13 mouse cellular contexts compared by ENCODE assay signal in the genomic region with DNA sequence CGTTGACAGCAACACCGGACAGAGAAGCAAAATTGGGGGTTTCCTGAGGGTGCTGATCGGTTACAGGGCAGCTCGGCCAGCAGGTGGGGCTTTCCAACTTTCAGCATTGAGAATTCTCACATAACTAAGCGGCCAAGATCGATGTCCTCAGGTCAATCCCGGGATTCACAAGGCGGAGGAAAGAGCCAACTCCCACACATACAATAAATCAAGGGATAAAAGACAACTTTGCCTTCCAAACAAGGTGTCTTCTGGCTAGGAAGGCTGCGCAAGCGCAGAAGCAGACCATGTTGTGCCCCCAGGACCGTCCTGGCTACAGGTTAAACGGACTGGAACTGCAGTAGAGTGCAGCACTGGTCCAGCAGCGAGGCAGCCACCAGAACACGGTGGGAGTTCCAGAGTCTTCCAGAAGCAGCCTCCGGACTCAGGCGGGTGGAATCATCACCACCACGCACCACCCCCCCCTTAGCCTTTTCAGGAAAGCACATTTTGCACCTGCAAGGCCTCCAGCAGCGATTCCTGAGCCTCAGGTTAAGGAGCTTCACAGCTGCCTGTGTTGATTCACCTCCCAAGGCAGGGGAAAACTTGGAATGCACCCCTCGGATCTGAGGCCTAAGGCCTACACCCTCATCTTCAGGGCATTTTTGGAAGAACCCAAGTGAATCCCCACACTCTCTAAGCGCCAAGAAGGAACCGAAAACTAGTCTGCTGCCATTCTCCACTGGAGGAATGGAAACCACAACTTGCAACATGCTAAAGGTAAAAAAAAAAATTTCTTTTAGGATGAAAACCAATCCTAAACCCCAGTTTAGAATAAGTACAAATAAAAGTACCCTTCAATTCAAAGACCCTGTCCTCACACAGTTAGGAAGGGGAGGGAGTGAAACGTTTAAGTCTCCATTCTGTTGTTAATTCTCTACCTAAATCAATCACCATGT. TPM values are rescaled to one million over a fixed set of nuclear protein-coding genes. Genes with fewer than 3 reads are reported as not detected.
DNase-seq lines count a peak whose midpoint lies in the region; ATAC-seq and TF ChIP-seq lines count a peak whose summit lies in the region.
"Had no signal": no experiment of that assay in that cellular context is flagged by ENCODE, and none has a peak within 500 bp of the region (broad histone marks: within the 10 kb centered on the region; RNA-seq: fewer than 3 reads in every experiment).

No protein-coding gene starts in this region.

- no peak overlapping the region for H3K4me2 ChIP-seq in stomach, postnatal 0 days (replicated peaks; ENCODE audit: low read depth)
- H3K4me2 ChIP-seq: embryonic facial prominence, embryonic 13.5 days had no signal

- WGBS in stomach, postnatal 0 days: 53% methylated on average over 22 of the region's 22 CpGs

- TF ChIP-seq EP300 in stomach, postnatal 0 days (optimal IDR thresholded peaks at IDR 0.05): no peak

- peaks cover 2% of the 10 kb centered on the region for H3K36me3 ChIP-seq in testis, adult 2 months (ENCODE audit: control insufficient read depth, insufficient read depth, low read length)
- H3K36me3 ChIP-seq in stomach, postnatal 0 days (ENCODE audit: control insufficient read depth, insufficient read depth, low read length): peaks cover 5% of the 10 kb centered on the region; the same call in 1 of the 2 replicates

- H3K4me3 ChIP-seq in testis, adult 2 months (ENCODE audit: control insufficient read depth, low read depth, low read length): peak overlapping the region; percentile 12
- no peak overlapping the region for H3K4me3 ChIP-seq in stomach, postnatal 0 days (ENCODE audit: low read depth, low read length)
- H3K4me3 ChIP-seq: embryonic facial prominence, embryonic 13.5 days had no signal

- TF ChIP-seq POLR2A in testis, adult 2 months (IDR thresholded peaks at IDR 0.05; ENCODE audit: control insufficient read depth, low read depth, low read length): no peak

- H3K9ac ChIP-seq in stomach, postnatal 0 days (ENCODE audit: low read length): no peak overlapping the region
- H3K9ac ChIP-seq: embryonic facial prominence, embryonic 13.5 days; liver, embryonic 14.5 days had no signal

- H3K27me3 ChIP-seq in testis, adult 2 months (ENCODE audit: control insufficient read depth, insufficient read depth, low read length): no peaks in the 10 kb centered on the region
- no peaks in the 10 kb centered on the region for H3K27me3 ChIP-seq in stomach, postnatal 0 days (ENCODE audit: control insufficient read depth, insufficient read depth, low read length)
- H3K27me3 ChIP-seq: embryonic facial prominence, embryonic 13.5 days had no signal

- intact Hi-C loops in heart, postnatal 10 days (cut with DNase I): loop anchor here (5.0 kb wide), 1 partner anchor 165 kb away; no protein-coding TSS in a partner anchor

- H3K4me1 ChIP-seq in testis, adult 2 months (ENCODE audit: control insufficient read depth, insufficient read depth, low read length): peaks cover 14% of the 10 kb centered on the region
- H3K4me1 ChIP-seq in stomach, postnatal 0 days (replicated peaks; ENCODE audit: control insufficient read depth, insufficient read depth): no peaks in the 10 kb centered on the region
- H3K4me1 ChIP-seq: embryonic facial prominence, embryonic 13.5 days had no signal

- no peak for ATAC-seq in stomach, postnatal 0 days (ENCODE audit: low FRiP score, low TSS enrichment)
- ATAC-seq: hindbrain, embryonic 16.5 days had no signal

- peak overlapping the region; percentile 40; the same call in 1 of the 2 replicates for H3K27ac ChIP-seq in testis, adult 2 months (ENCODE audit: control insufficient read depth, insufficient read depth, low read depth, low read length)
- H3K27ac ChIP-seq in stomach, postnatal 0 days (replicated peaks): no peak overlapping the region
- H3K27ac ChIP-seq: embryonic facial prominence, embryonic 13.5 days; liver, embryonic 14.5 days had no signal

- H3K9me3 ChIP-seq in stomach, postnatal 0 days (ENCODE audit: control insufficient read depth, low read length): no peaks in the 10 kb centered on the region
- H3K9me3 ChIP-seq: embryonic facial prominence, embryonic 13.5 days had no signal

- peak; percentile 32 for DNase-seq in embryo, embryonic 10 days (ENCODE audit: low spot score)
- no peak for DNase-seq in embryo, embryonic 9.5 days (ENCODE audit: extremely low spot score)
- DNase-seq in testis, postnatal 10 days (ENCODE audit: low spot score): no peak
- peak; percentile 46 for DNase-seq in kidney, adult 18-20 months
- peak; percentile 39 for DNase-seq in stomach, postnatal 0 days (ENCODE audit: low spot score)
- DNase-seq in urinary bladder, postnatal 25 days (ENCODE audit: low spot score): no peak
- no peak for DNase-seq in heart, postnatal 10 days
- DNase-seq: adrenal gland, postnatal 25 days; right cerebral cortex, postnatal 14 days had no signal

- TF ChIP-seq CTCF in testis, adult 2 months (IDR thresholded peaks at IDR 0.05; ENCODE audit: control insufficient read depth, insufficient read depth, insufficient replicate concordance, low read depth, low read length): no peak
- peak; percentile 51 for TF ChIP-seq CTCF in stomach, postnatal 0 days (IDR thresholded peaks at IDR 0.05; ENCODE audit: low read depth)

RNA-seq across cellular contexts. Expression of a gene that starts 30.1 kb away (rescaled TPM):
- polyA plus RNA-seq in testis, adult 2 months (2012; rRNA removed): 11.9 and 14.5 TPM in 2 replicates
- polyA plus RNA-seq in stomach, postnatal 0 days (2015; fragmentation: Nextera tagmentation; extraction: Ambion mirVana): 52.6 and 53.8 TPM in 2 replicates
- 10 to 100 TPM; 40.0 to 42.4 TPM for total RNA-seq in heart, postnatal 10 days (2021)

RNA-seq across cellular contexts. Expression of a gene that starts 37.7 kb away (rescaled TPM):
- 0.61 and 0.83 TPM in 2 replicates for polyA plus RNA-seq in testis, adult 2 months (2012; rRNA removed)
- polyA plus RNA-seq in stomach, postnatal 0 days (2015; fragmentation: Nextera tagmentation; extraction: Ambion mirVana): 0.04 and 0.11 TPM in 2 replicates
- total RNA-seq in heart, postnatal 10 days (2021): under 1 TPM; 0.24 to 0.30 TPM

Comparison
In these comparisons a context has a peak if more than half of its experiments do, and no peak if none do; other contexts are left out.
1. DNase-seq: peak in embryo, embryonic 10 days (single experiment), kidney, adult 18-20 months (single experiment) and stomach, postnatal 0 days (single experiment); none in embryo, embryonic 9.5 days (single experiment), testis, postnatal 10 days (single experiment), urinary bladder, postnatal 25 days (single experiment) and heart, postnatal 10 days (0 of 2).